Mouse (Mus musculus) T-helper 17 cell (primary cell): ENCODE results near the gene Vstm4.

Source experiments
- in situ Hi-C, 2 experiments: fragments of 300-600 bp; cut with MboI, MseI; formaldehyde crosslinking; loops; 1 replicate in 1 of 2; 2 replicates in 1 of 2; pipeline ENCODE4 v1.15.1; 2025; ENCODE audit warnings: high pct_unique_total_duplicates in 2 of 2

The Vstm4 gene

GRCm38 (mm10) chr14:32856681-32857328 lies at the start of gene Vstm4:
Gene Vstm4, plus strand, starts transcription at chr14:32856756.
- in situ Hi-C loops, result no loop called here

GRCm38 (mm10) chr14:32810111-32810510 lies 46.4 kb upstream of the Vstm4 start:
- in situ Hi-C loops, result no loop called here

- in situ Hi-C loops, result no loop called here
Measured at GRCm38 (mm10) chr14:32812429-32812828, 44.1 kb upstream of the Vstm4 start.

DNA sequence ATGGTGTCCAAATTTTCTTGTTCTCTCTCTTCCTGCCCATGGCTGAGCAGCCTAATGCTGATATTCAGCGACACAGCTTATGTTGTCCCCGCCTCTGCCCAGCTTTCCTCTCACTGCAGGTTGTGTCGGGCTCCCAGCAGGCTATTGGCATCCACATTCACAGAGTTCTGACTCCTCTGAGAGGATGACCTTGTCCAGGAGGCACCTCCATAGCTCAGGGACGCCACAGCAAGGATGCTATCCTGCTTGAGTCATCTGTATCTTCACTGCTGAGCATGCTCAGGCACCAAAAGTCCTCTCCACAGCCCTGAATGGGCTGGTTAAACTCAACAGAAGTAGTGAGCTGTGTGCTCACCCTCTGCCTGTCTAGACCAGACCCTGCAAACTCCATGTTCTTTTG lies 41.6 kb upstream of the Vstm4 start:
- in situ Hi-C loops, result no loop called here

GRCm38 (mm10) chr14:32816533-32816932 lies 40.0 kb upstream of the Vstm4 start:
- in situ Hi-C loops, result no loop called here

DNA sequence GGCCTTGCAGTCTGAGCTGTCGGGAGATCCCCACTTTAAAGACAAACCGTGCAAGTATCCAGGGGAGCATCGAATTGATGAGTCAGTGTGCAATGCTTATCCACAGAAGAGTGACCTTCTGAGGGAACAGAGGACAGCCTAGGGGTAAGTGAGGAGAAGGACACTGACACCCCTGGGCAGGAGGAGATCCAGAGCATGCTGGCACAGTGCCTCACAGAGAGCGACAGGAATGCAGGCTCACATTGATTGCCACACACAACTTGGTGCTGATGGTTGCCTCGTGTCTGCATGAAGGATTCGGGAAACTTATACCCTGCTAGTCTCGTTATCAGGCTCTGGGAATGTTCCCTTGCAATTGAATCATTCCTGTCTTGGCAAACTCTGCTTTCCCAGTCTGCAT lies 39.3 kb upstream of the Vstm4 start:
- in situ Hi-C loops, result no loop called here

DNA sequence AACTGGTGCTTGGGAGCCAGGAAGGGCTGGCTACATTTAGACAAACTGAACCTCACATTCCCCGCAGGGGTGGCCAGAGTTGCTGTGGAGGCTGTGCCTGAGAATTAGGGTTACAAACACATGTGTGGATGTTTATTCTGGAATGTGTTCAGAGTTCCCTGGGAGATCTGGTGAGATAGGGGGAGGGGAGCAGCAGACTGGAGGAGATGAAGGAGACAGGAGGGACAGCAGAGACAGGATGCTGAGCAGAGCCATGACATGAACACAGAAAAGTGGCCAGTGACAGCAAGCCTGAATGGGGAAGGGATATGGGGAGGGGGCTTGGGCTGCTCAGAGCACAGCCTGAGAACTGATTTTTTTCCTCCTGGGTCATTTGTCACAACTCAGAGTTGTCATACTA lies 37.3 kb upstream of the Vstm4 start:
- in situ Hi-C loops, result no loop called here

- in situ Hi-C loops, result no loop called here
Measured at GRCm38 (mm10) chr14:32822812-32823211, 33.7 kb upstream of the Vstm4 start.

- in situ Hi-C loops, result no loop called here
Measured at GRCm38 (mm10) chr14:32823861-32824260, 32.7 kb upstream of the Vstm4 start.

DNA sequence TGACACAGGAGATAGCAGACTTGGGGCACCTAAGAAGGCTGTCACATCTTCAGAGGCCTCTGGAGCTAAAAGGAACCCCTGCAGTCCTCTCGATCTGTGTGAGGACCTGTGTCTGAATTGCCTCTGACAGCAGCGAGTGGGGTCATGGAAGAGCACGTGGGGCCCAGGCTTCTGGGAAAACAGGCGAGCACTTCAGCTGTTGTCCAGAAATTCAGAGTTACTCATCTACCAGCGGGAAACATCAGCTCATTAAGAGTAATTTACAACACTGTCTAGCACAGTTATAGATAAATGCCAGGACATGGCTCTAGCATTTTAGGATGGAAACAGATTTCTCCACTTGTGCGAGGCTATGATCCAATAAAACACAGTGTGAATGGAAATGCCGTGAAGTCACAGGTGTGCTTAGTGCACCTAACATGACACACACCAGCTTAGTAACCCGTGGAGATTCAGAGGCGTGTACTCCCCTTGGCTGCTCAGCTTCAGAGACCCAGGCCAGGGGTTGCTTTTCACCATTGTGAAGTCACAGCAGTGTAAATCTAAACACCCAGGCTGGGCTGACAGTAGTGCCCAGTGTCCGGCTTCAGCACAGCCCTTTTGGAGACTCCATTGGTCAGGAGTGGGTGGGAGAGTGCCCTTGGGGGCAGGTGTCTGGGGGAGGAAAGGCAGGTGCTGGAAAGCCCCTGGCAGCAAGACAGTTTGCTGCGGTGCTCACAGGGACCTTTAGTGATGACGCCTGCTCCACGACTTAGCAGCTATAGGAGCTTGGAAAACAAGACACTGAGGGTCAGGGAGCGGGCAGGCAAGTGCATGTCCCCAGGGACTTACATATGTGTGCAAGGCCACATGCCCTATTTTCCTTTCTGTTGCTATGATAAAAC lies 32.0 kb upstream of the Vstm4 start:
- in situ Hi-C loops, result no loop called here

- in situ Hi-C loops, result no loop called here
Measured at GRCm38 (mm10) chr14:32825426-32826032, 31.0 kb upstream of the Vstm4 start.

DNA sequence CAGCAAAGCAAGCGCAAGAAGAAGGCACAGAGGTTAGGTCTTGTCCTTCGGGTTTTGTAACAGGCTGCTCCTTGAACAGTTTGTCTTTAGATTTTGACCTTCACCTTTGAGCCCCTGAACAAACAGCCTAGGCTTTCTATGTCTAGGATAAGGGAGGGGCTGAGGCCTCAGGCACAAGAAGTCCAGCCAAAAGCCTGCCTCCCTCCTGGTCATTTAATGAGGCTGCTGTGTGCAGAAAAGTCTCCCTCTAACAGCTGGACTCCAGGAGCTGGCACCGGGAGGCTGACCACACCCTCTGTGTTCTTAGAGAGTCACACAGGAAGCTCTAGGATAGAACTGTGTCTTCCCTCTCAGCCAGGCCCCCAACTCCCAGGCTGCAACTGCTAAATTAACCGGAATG lies 29.4 kb upstream of the Vstm4 start:
- in situ Hi-C loops, result no loop called here

- in situ Hi-C loops, result no loop called here
Measured at GRCm38 (mm10) chr14:32827994-32828650, 28.4 kb upstream of the Vstm4 start.

- in situ Hi-C loops, result no loop called here
Measured at GRCm38 (mm10) chr14:32833847-32834246, 22.7 kb upstream of the Vstm4 start, which contains the start of gene Fam170b. Gene Fam170b, plus strand, starts transcription at chr14:32833962.

- in situ Hi-C loops, result no loop called here
Measured at GRCm38 (mm10) chr14:32835181-32835580, 21.4 kb upstream of the Vstm4 start.

GRCm38 (mm10) chr14:32835596-32835995 lies 21.0 kb upstream of the Vstm4 start:
- in situ Hi-C loops, result no loop called here

DNA sequence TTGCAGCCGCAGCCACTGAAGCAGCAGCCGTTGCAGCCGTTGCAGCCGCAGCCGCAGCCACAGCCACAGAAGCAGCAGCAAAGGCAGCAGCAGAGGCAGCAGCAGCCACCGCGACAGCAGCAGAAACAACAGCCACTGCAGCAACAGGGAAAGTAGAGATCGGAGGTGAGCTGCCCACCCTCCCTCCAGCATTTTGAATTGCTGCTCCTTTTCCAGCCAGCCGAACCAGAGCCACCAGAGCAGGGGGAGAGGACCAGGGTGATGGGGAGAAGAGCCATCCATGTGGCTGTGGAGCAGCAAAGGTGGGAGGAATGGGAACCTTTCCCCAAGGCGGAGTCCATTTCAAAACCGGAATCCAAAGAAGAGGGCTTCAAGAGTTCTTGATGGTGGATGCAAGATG lies 20.4 kb upstream of the Vstm4 start:
- in situ Hi-C loops, result no loop called here

DNA sequence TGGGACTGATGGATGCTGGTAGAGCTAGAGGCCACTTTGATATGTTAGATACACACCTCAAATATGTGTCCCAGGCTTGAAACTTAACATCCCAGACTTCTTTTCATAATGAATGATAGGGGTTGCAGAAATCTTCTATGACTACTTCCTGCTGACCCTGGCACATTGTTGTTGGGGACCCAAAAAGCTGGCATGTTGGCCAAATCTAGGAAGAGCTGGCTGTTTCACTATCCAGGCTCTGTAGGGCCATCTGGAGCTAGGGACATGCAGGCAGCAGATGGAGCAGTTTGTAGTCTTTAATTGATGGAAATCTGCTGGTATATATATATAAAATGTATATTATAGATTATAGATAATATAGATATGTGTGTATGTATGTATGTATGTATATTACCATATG lies 14.5 kb upstream of the Vstm4 start:
- in situ Hi-C loops, result no loop called here

- in situ Hi-C loops, result no loop called here
Measured at GRCm38 (mm10) chr14:32854059-32854458, 2.5 kb upstream of the Vstm4 start.

DNA sequence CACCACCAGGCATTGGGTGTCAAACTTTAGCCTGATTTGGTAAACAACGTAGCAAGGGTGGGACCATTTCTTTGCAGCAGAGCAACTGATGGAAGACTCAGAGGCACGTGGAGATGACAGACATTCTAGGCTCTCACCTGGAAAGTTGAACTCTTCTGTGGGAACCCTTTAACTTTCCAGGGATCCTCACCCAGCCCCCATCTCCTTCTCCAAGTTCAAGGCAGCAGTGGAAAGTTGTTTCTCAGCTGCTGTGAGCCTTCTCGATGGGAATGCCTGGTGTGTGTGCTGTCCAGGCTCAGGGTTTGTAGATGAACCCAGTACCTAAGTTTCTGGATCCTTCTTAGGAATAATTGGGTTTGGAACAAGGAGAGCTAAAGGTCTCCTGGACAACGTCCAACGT lies 310 bp upstream of the Vstm4 start:
- in situ Hi-C loops, result no loop called here

- in situ Hi-C loops, result no loop called here
Measured at GRCm38 (mm10) chr14:32858361-32858760, 1.8 kb downstream of the Vstm4 start.

- in situ Hi-C loops, result no loop called here
Measured at GRCm38 (mm10) chr14:32858941-32859510, 2.5 kb downstream of the Vstm4 start.
